Mouse (Mus musculus) heart, embryonic 10.5 days (tissue): Measurements from ENCODE around the gene Gper1. TPM values are rescaled to one million over a fixed set of nuclear protein-coding genes. Genes with fewer than 3 reads are reported as not detected.

ENCODE experiments used
- DNase-seq: peaks from one replicate; pipeline ENCODE4 v3.0.0-alpha.2; 2017; ENCODE audit warnings: low spot score
- H3K27ac ChIP-seq: fragments of 300-500 bp; sonication (generic); 2 replicates; pipeline ENCODE4 v1.5.1; 2016; ENCODE audit warnings: mild to moderate bottlenecking
- H3K27me3 ChIP-seq: fragments of 300-500 bp; sonication (generic); 2 replicates; pipeline ENCODE4 v1.6.1; 2016; ENCODE audit warnings: mild to moderate bottlenecking; ENCODE audit not compliant: poor library complexity, insufficient read depth, severe bottlenecking
- H3K36me3 ChIP-seq: fragments of 300-500 bp; sonication (generic); 2 replicates; pipeline ENCODE4 v1.6.1; 2016; ENCODE audit warnings: mild to moderate bottlenecking, moderate library complexity
- H3K4me1 ChIP-seq: fragments of 300-500 bp; sonication (generic); 2 replicates; pipeline ENCODE4 v1.6.1; 2016; ENCODE audit warnings: mild to moderate bottlenecking
- H3K4me3 ChIP-seq: fragments of 300-500 bp; sonication (generic); 2 replicates; pipeline ENCODE4 v1.5.1; 2016; ENCODE audit warnings: mild to moderate bottlenecking, moderate library complexity
- H3K9me3 ChIP-seq: fragments of 300-500 bp; sonication (generic); 2 replicates; pipeline ENCODE4 v1.6.1; 2016; ENCODE audit warnings: mild to moderate bottlenecking, moderate library complexity
- WGBS: fragments of 180-500 bp; shearing (Covaris S2); methylation state at CpG from one replicate; pipeline ENCODE4 v1.1.7; 2016; 5-methylcytosine and 5-hydroxymethylcytosine counted together
- polyA plus RNA-seq: library from polyadenylated mRNA; unstranded; fragments of >200 nt; fragmentation: Nextera tagmentation; extraction: Ambion mirVana; gene quantifications from 2 replicates; pipeline ENCODE4 v1.2.1, GENCODE M21; 2016

Gene Gper1
- polyA plus RNA-seq, 1 experiment from 2014 or later = 0.36 TPM

DNA sequence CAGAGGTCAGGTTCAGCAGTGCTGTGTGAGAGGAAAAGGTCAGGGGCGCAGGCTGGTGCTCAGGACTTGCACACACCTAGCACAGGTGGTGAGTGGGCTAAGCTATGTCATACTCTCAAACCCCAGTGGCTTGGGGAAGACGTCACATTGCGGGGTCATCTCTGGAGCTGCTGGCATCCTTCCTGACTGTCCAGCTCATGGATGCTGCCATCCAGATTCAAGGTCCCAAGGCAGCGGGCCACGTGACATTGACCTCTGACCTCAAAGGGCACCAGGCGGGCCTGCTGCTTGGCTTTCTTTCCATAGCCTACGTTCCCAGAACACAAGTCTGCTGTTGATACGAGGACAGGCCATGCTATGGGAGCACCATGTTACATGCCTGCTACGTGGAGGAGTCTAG is 4.0 kb downstream of the Gper1 start:
- H3K27me3 ChIP-seq = peaks cover 87% of the 10 kb centered on the region
- peaks cover 18% of the 10 kb centered on the region for H3K4me1 ChIP-seq
- DNase-seq = no peak
- H3K36me3 ChIP-seq = peaks cover 2% of the 10 kb centered on the region; the same call in 1 of the 2 replicates
- no peak overlapping the region for H3K4me3 ChIP-seq
- H3K27ac ChIP-seq = no peak overlapping the region
- H3K9me3 ChIP-seq = no peaks in the 10 kb centered on the region
- 89% methylated on average over 9 of the region's 9 CpGs for WGBS

- Histone ChIP-seq H3K27ac (no peak overlapping the region), H3K36me3 (peaks cover 2% of the 10 kb centered on the region; the same call in 1 of the 2 replicates), H3K4me3 (no peak overlapping the region), H3K4me1 (peaks cover 17% of the 10 kb centered on the region), H3K9me3 (no peaks in the 10 kb centered on the region), H3K27me3 (peaks cover 84% of the 10 kb centered on the region)
- 77% methylated on average over 9 of the region's 9 CpGs for WGBS
- DNase-seq = no peak
Observed at GRCm38 (mm10) chr5:139427989-139428388, 5.0 kb downstream of the Gper1 start.

GRCm38 (mm10) chr5:139429818-139430341 is 6.9 kb downstream of the Gper1 start:
- DNase-seq = no peak
- Histone ChIP-seq H3K27ac (no peak overlapping the region), H3K27me3 (peaks cover 66% of the 10 kb centered on the region)

GRCm38 (mm10) chr5:139432333-139432732 is 9.4 kb downstream of the Gper1 start:
- DNase-seq = no peak
- peaks cover 41% of the 10 kb centered on the region for H3K27me3 ChIP-seq
- H3K9me3 ChIP-seq = no peaks in the 10 kb centered on the region
- H3K4me3 ChIP-seq = no peak overlapping the region
- H3K4me1 ChIP-seq = peaks cover 9% of the 10 kb centered on the region
- H3K27ac ChIP-seq = no peak overlapping the region
- 71% methylated on average over 6 of the region's 6 CpGs for WGBS
- H3K36me3 ChIP-seq = no peaks in the 10 kb centered on the region

More at GRCm38 (mm10) chr5:139429818-139430341, 6.9 kb downstream of the Gper1 start:
- no peak overlapping the region for H3K4me3 ChIP-seq
- H3K9me3 ChIP-seq = no peaks in the 10 kb centered on the region
- H3K4me1 ChIP-seq = peaks cover 12% of the 10 kb centered on the region
- 62% methylated on average over 12 of the region's 12 CpGs for WGBS
- H3K36me3 ChIP-seq = peaks cover 2% of the 10 kb centered on the region; the same call in 1 of the 2 replicates

GRCm38 (mm10) chr5:139432747-139433508 is 10.0 kb downstream of the Gper1 start:
- no peak for DNase-seq
- H3K36me3 ChIP-seq = 0 out of 2 replicates have a peak, but pooled peaks cover 2% of the 10 kb centered on the region
- no peak overlapping the region for H3K4me3 ChIP-seq
- peaks cover 39% of the 10 kb centered on the region for H3K27me3 ChIP-seq
- H3K4me1 ChIP-seq = peaks cover 9% of the 10 kb centered on the region
- H3K9me3 ChIP-seq = no peaks in the 10 kb centered on the region
- 79% methylated on average over 7 of the region's 7 CpGs for WGBS
- no peak overlapping the region for H3K27ac ChIP-seq

GRCm38 (mm10) chr5:139433842-139434568 is 11.1 kb downstream of the Gper1 start:
- Histone ChIP-seq H3K27ac (0 out of 2 replicates have a peak overlapping the region, but pooled peaks have one; percentile 11), H3K4me3 (no peak overlapping the region), H3K4me1 (peaks cover 9% of the 10 kb centered on the region), H3K27me3 (peaks cover 33% of the 10 kb centered on the region), H3K36me3 (0 out of 2 replicates have a peak, but pooled peaks cover 2% of the 10 kb centered on the region), H3K9me3 (no peaks in the 10 kb centered on the region)
- 78% methylated on average over 9 of the region's 9 CpGs for WGBS
- no peak for DNase-seq

- no peak for DNase-seq
- Histone ChIP-seq H3K4me1 (peaks cover 2% of the 10 kb centered on the region), H3K27me3 (peaks cover 24% of the 10 kb centered on the region), H3K4me3 (no peak overlapping the region), H3K36me3 (0 out of 2 replicates have a peak, but pooled peaks cover 2% of the 10 kb centered on the region), H3K27ac (no peak overlapping the region), H3K9me3 (no peaks in the 10 kb centered on the region)
- WGBS = 75% methylated on average over 8 of the region's 8 CpGs
Observed at GRCm38 (mm10) chr5:139434940-139435339, 12.0 kb downstream of the Gper1 start.

- no peak overlapping the region for H3K4me3 ChIP-seq
- peaks cover 15% of the 10 kb centered on the region for H3K4me1 ChIP-seq
- H3K36me3 ChIP-seq = 0 out of 2 replicates have a peak, but pooled peaks cover 2% of the 10 kb centered on the region
- DNase-seq = no peak
- H3K27ac ChIP-seq = no peak overlapping the region
- no peaks in the 10 kb centered on the region for H3K9me3 ChIP-seq
- WGBS = 92% methylated on average over 4 of the region's 4 CpGs
- peaks cover 13% of the 10 kb centered on the region for H3K27me3 ChIP-seq
Observed at GRCm38 (mm10) chr5:139437769-139438168, 14.8 kb downstream of the Gper1 start.

DNA sequence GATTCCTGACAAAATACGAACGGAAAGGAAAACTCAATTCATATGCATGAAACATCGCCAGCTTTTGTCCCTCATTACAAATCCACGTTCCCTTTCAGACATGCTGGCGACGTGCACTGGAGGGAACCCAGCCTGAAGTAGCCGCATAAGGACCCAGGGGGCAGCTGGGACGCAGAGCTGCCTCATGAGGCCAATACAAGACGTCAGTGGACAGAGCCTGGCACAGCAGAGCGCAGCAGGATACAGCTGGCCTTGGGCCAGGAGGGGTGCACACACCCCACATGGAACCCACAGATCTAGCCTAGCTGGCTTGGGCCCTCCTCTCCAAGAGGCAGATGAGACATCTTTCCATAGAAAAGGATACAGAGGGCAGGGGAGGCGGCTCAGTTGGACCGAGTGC is 15.5 kb downstream of the Gper1 start:
- Histone ChIP-seq H3K4me1 (peaks cover 15% of the 10 kb centered on the region), H3K9me3 (no peaks in the 10 kb centered on the region), H3K27me3 (peaks cover 12% of the 10 kb centered on the region; the same call in 1 of the 2 replicates), H3K4me3 (no peak overlapping the region), H3K36me3 (0 out of 2 replicates have a peak, but pooled peaks cover 2% of the 10 kb centered on the region), H3K27ac (no peak overlapping the region)
- DNase-seq = no peak
- 86% methylated on average over 12 of the region's 12 CpGs for WGBS

- Histone ChIP-seq H3K27me3 (peaks cover 12% of the 10 kb centered on the region; the same call in 1 of the 2 replicates), H3K4me1 (peaks cover 15% of the 10 kb centered on the region), H3K27ac (no peak overlapping the region), H3K36me3 (0 out of 2 replicates have a peak, but pooled peaks cover 2% of the 10 kb centered on the region), H3K9me3 (no peaks in the 10 kb centered on the region), H3K4me3 (no peak overlapping the region)
- 86% methylated on average over 5 of the region's 5 CpGs for whole genome bisulfite sequencing
- no peak for DNase-seq
Observed at GRCm38 (mm10) chr5:139440451-139440850, 17.5 kb downstream of the Gper1 start.

DNA sequence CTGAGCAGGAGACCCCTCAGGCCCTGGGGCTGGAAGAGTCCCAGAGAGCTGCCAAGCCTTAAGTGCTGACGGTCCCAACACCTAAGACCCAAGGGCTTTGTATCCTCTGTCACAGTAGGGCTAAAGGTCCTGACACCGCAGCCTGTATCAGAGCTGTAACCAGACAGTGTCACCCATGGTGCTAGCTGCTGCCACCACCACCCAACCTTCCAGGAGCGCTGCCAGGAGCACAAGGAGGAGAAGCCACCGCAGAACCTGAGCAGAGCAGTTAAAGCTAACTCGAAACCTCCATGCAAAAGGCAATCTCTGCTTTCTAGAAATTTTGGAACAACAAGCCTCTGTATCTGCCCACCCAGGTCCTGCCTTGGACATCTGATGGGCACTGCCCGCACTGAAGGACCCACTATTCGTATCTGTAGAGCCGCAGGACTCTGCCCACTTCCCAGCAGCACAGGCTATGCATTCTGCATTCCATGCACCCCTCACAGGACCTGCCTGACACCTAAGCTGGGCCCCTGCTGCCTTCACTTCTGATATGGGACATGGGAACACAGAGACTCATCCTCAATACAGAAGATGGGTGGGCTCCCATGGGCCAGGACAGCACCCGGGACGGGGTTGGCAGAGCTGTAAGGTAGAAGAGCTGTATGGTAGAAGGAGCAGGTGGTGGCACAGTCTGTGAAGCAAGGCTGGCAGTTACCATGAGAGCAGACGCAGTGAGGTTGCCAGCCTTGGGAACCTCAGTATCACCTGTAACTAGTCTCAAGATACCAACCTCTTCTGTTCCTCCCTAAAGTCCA is 18.2 kb downstream of the Gper1 start:
- DNase-seq = no peak
- no peak overlapping the region for H3K27ac ChIP-seq
- no peak overlapping the region for H3K4me3 ChIP-seq
- WGBS = 89% methylated on average over 11 of the region's 11 CpGs
- peaks cover 12% of the 10 kb centered on the region; the same call in 1 of the 2 replicates for H3K27me3 ChIP-seq
- H3K9me3 ChIP-seq = no peaks in the 10 kb centered on the region
- H3K4me1 ChIP-seq = peaks cover 17% of the 10 kb centered on the region
- 0 out of 2 replicates have a peak, but pooled peaks cover 2% of the 10 kb centered on the region for H3K36me3 ChIP-seq

DNA sequence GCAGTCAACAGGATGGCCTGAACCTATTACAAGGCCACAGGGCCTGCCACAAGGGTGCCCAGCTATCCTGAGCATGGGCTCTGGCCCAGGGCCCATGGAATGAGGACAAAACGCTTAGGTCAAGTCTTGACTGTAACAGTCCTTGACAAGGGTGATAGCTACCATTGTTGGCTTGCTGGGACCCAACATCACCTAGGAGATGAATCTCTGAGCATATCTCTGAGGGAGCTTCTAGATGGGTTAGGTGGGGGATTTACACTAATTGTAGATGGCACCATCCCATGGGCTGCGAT is 18.7 kb downstream of the Gper1 start:
- 89% methylated on average over 2 of the region's 2 CpGs for WGBS

More for the DNA sequence above, 18.7 kb downstream of the Gper1 start:
- peaks cover 17% of the 10 kb centered on the region for H3K4me1 ChIP-seq
- DNase-seq = no peak
- no peaks in the 10 kb centered on the region for H3K9me3 ChIP-seq
- no peak overlapping the region for H3K4me3 ChIP-seq
- H3K27me3 ChIP-seq = peaks cover 12% of the 10 kb centered on the region; the same call in 1 of the 2 replicates
- no peak overlapping the region for H3K27ac ChIP-seq
- 0 out of 2 replicates have a peak, but pooled peaks cover 2% of the 10 kb centered on the region for H3K36me3 ChIP-seq
